ENCODE assay signal across 20 mouse cellular contexts in the genomic region with DNA sequence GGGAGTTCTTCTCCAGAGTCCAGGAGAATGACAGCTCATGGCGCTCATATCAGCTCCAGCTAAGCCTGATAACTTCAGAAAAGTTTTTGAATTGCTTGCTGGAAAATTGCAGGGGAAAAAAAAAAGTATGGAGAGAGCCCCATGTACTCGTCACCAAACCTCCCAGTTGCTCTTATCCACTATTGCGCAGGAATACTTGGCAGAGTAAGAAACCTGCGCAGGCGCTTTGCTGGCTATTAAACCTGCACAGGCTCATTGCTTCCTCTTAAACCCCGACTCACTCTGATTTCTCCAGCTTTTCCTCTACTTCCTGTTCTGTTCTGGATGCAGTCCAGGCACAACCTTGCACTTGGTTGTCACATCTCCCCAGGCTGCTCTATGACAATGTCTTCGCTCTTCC.
"Had no signal": no experiment of that assay in that cellular context is flagged by ENCODE, and none has a peak within 500 bp of the region (broad histone marks: within the 10 kb centered on the region; RNA-seq: fewer than 3 reads in every experiment).

No protein-coding gene starts in this region.

- H3K36me3 ChIP-seq: limb, embryonic 12.5 days; limb, embryonic 15.5 days; liver, embryonic 12.5 days; liver, embryonic 15.5 days; midbrain, embryonic 12.5 days; midbrain, embryonic 15.5 days; neural tube, embryonic 12.5 days; neural tube, embryonic 15.5 days had no signal

- H3K4me3 ChIP-seq: limb, embryonic 12.5 days; limb, embryonic 15.5 days; liver, embryonic 12.5 days; liver, embryonic 15.5 days; midbrain, embryonic 12.5 days; midbrain, embryonic 15.5 days; neural tube, embryonic 12.5 days; neural tube, embryonic 15.5 days had no signal

- DNase-seq: kidney, postnatal 14 days; kidney, postnatal 4 days; left cerebral cortex, postnatal 4 days; lung, adult 2 months; right cerebral cortex, adult 18-20 months; right cerebral cortex, postnatal 14 days; right cerebral cortex, postnatal 4 days; thymus, adult 2 months; thymus, postnatal 14 days had no signal

- H3K27ac ChIP-seq: limb, embryonic 12.5 days; limb, embryonic 15.5 days; liver, embryonic 12.5 days; liver, embryonic 15.5 days; macrophage; midbrain, embryonic 12.5 days; midbrain, embryonic 15.5 days; neural tube, embryonic 12.5 days; neural tube, embryonic 15.5 days; stomach, postnatal 0 days had no signal

- H3K4me1 ChIP-seq: limb, embryonic 12.5 days; limb, embryonic 15.5 days; liver, embryonic 12.5 days; liver, embryonic 15.5 days; midbrain, embryonic 12.5 days; midbrain, embryonic 15.5 days; neural tube, embryonic 12.5 days; neural tube, embryonic 15.5 days had no signal

- H3K9me3 ChIP-seq: limb, embryonic 15.5 days; midbrain, embryonic 15.5 days; neural tube, embryonic 12.5 days; neural tube, embryonic 15.5 days had no signal

- H3K4me2 ChIP-seq: limb, embryonic 12.5 days; limb, embryonic 15.5 days; liver, embryonic 12.5 days; liver, embryonic 15.5 days; midbrain, embryonic 12.5 days; midbrain, embryonic 15.5 days; neural tube, embryonic 12.5 days; neural tube, embryonic 15.5 days had no signal

- ATAC-seq: liver, embryonic 12.5 days; lung, postnatal 0 days; midbrain, embryonic 15.5 days had no signal

- H3K9ac ChIP-seq: limb, embryonic 12.5 days; limb, embryonic 15.5 days; liver, embryonic 12.5 days; liver, embryonic 15.5 days; midbrain, embryonic 12.5 days; midbrain, embryonic 15.5 days; neural tube, embryonic 12.5 days; neural tube, embryonic 15.5 days had no signal

- H3K27me3 ChIP-seq: limb, embryonic 12.5 days; limb, embryonic 15.5 days; liver, embryonic 12.5 days; liver, embryonic 15.5 days; midbrain, embryonic 12.5 days; midbrain, embryonic 15.5 days; neural tube, embryonic 12.5 days; neural tube, embryonic 15.5 days had no signal
